Mouse (Mus musculus) T-helper 2 cell (primary cell): ENCODE measurements around the gene Ano2.

Experiments
- in situ Hi-C: fragments of 300-600 bp; cut with MboI, MseI; formaldehyde crosslinking; loops from one replicate; pipeline ENCODE4 v1.15.1; 2025; ENCODE audit warnings: high pct_unique_total_duplicates

Ano2 gene

DNA sequence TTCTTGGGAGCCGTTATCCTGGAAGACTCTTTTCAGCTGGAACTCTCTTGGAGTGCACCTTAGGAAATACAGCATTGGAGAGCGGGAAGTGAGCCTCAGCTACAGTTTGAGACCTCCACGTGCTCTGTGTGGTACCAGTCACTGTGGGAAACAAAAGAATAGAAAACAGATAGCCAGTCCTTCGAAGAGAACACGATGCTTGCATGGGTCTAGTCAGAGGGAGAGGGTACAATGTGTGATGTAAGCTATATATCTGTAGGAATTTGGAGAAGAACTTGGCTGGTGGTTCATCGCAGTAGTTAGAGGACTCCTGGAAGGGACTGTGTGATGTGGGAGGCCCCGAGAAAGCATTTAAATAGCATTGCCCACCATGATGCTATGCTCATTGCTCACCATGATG is 189.1 kb downstream of the Ano2 start:
- in situ Hi-C loops: no loop called here

- in situ Hi-C loops: no loop called here
These were observed 198.4 kb downstream of the Ano2 start for GRCm38 (mm10) chr6:125888596-125888995.

- in situ Hi-C loops: no loop called here
These were observed 204.1 kb downstream of the Ano2 start for GRCm38 (mm10) chr6:125894340-125894739.

DNA sequence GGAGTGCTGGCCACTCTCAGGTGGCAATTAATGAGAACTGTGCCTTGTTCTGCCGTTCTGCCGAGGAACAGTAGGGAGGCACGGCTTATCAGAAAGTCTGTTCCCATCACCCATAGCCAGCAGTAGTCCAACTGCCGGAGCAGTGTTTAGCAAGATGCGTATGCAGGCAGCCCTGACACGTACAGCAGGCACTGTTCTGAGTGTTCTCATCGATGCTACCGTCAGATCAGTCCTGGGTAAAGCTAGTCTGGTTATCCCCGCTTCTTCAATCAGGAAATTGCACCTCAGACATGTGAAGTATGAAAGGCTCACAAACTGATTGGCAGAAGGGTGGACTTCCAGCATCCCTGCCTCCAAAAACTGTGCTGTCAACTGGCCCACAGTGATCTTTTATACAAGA is 224.2 kb downstream of the Ano2 start:
- in situ Hi-C loops: no loop called here

GRCm38 (mm10) chr6:125922746-125923145 is 232.5 kb downstream of the Ano2 start:
- in situ Hi-C loops: no loop called here

DNA sequence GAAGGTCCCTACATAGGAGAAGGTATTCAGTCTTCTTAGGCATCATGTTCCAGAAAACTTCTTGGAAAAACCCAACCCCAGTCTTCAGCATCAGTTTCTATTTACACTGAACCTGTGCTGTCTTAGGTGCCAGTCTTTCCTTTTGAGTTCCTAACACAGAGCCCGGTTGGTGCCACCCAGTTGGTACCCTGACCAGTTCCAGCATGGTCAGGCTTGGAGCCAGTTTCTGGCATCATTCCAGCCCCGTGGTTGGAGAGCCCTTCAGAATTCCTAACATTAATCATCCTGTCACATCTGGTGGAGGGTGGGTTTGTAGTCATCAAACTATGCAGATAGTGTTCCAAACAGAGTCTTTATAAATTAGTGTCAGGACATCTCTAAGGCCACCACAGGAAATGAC is 234.8 kb downstream of the Ano2 start:
- in situ Hi-C loops: no loop called here

DNA sequence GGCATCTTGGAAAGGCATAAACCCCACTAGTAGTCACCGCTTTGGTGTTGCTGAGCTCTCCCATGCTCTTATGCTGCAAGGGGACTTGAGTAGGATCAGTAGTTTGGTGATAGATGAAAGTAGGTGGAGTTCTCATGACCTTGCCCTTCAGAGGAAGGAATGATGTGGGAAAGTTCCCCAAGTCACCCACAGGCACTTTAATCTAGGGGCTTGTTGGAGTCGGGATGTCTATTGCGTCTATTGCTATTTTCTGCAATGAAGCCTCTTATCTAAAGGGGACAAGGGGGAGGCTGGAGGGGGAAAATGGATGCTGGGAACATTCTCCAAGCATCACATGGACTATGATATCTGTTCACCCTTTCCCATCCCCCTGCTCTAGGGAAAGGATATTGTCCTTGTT is 235.6 kb downstream of the Ano2 start:
- in situ Hi-C loops: no loop called here

GRCm38 (mm10) chr6:125931926-125932325 is 241.7 kb downstream of the Ano2 start:
- in situ Hi-C loops: no loop called here

- in situ Hi-C loops: no loop called here
These were observed 264.7 kb downstream of the Ano2 start for GRCm38 (mm10) chr6:125954965-125955364.

GRCm38 (mm10) chr6:125973551-125973950 is 283.3 kb downstream of the Ano2 start:
- in situ Hi-C loops: no loop called here

- in situ Hi-C loops: loop anchor here (5.0 kb wide), 1 partner anchor 74 kb away; no protein-coding TSS in a partner anchor
These were observed 285.7 kb downstream of the Ano2 start for GRCm38 (mm10) chr6:125975788-125976465.

GRCm38 (mm10) chr6:125979601-125980000 is 289.4 kb downstream of the Ano2 start:
- in situ Hi-C loops: loop anchor here (5.0 kb wide), 1 partner anchor 77 kb away; no protein-coding TSS in a partner anchor

DNA sequence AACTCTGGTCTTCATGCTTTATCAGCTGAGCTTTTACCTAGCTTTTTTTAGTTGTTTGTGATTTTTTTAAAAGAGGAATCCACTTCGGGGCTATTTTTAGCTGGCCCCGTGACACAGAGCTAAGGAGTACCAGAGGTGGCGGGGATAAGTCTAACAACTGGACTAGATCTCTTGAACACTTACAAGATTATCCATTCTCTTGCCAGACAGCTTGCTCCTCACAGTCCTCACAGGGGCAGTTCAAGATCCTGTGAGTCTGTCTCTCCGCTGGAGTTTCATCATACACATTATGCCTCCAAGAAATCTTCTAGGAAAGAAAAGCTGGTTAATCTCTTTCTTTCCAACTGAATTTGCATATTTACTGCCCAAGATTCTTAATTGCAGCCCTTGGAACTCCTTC is 293.8 kb downstream of the Ano2 start:
- in situ Hi-C loops: no loop called here

DNA sequence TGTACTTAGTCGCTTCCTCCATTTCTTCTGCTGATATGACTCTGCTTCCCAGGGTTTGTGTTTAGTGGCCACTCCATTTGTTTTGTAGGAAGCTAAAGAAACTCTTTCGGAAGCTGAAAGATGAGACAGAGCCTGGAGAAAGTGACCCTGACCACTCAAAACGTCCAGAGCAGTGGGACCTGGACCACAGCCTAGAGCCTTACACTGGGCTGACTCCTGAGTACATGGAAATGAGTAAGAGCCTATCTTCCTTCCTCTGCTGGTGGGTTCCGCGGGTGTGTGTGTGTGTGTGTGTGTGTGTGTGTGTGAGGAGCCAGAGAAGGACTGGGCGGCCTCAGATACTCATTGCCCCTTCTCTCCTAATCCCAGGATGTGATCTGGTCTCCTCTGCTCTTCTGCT is 302.5 kb downstream of the Ano2 start:
- in situ Hi-C loops: no loop called here

- in situ Hi-C loops: no loop called here
These were observed 311.6 kb downstream of the Ano2 start for GRCm38 (mm10) chr6:126001797-126002196.

DNA sequence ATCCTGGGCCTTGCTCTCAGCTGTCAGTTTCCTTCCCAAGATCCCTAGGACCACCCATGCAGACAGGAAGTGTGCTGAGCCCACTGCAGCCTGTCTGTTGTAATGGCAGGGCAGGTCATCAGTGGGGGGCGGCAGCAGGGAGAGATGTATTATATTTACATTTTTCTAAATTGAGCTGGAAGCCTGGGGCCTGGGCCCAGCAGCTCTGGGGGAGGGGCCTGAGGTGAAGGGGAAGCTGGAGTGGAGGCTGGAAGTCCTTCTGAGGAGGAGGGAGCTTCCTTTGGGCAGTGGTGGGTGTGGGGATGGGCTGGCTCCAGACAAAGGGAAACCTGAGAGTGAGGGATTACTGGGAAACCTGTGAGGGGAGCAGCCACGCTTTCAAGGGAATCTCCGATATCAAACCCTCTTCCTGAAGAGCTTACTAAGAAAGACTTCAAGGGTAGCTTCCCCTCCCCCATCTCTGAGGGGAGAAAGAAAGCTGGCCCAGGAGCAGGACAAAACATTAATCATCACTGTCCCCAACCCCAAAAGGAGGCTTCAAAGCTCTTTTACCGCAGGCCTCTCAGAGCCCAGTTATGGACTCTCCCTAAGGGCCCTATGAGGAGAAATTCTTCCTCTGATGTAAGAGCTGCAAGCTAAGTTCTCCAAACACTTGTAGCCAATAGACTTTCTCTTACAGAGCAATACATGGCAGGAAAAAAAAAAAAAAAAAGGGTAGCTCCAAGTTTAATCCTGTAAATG is 313.0 kb downstream of the Ano2 start:
- in situ Hi-C loops: no loop called here

DNA sequence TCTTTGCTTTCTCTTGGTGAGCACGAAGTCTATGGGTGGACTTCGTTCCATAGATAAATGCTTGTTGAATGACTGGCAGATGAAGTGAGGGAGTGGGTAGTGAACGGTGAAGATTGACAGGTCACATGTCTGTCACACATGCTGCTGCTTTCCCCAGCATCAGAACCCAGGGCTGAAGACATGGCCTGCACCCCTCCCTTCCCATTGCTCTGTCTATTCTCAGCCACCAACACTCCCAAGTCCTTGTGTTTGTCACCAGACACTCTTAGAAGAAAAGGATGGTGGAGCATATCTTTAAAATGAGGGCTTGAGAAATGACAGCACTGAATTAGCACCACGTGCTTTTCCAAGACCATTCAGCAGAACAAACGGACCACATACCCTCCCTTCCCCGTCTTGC is 316.4 kb downstream of the Ano2 start:
- in situ Hi-C loops: no loop called here

DNA sequence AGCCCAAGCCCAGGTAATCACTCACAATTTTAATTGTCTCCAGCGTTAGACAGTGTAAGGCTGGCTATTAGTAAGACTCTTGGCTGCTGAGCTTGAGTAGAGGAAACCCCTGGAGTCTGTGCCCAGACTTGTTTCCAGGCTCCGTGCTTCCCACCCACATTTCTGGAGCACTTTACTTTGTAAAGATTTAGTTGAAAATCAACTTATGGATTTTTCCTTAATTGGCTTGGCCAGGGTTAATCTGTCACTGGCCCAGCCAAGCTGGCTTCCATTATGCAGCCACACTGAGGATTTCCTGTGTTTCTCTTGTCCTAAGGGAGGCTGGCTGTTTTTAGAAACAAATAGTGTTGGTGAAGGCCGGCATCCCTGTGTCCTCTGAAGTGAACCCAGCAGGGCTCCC is 318.9 kb downstream of the Ano2 start:
- in situ Hi-C loops: no loop called here

DNA sequence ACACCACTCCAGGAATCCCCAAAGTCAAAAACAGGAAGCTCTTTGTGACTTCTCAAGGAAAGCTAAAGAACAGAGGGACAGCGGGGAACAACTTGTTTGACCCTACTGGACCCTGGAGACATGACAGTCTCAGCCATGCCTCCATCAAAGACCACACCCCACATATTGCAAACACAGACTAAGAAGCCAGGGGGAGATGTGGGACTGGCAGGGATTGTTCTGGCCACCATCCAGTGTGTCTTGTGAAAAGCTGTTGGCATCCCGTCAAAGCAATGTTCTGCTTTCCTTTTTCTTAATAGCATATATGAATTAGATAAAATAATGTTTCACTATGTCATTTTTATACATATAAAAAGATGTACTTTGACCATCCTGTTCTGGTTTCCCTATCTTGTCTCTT is 326.8 kb downstream of the Ano2 start:
- in situ Hi-C loops: no loop called here

- in situ Hi-C loops: no loop called here
These were observed 328.2 kb downstream of the Ano2 start for GRCm38 (mm10) chr6:126018411-126018810.

- in situ Hi-C loops: no loop called here
These were observed 343.6 kb downstream of the Ano2 start for GRCm38 (mm10) chr6:126033693-126034402.

DNA sequence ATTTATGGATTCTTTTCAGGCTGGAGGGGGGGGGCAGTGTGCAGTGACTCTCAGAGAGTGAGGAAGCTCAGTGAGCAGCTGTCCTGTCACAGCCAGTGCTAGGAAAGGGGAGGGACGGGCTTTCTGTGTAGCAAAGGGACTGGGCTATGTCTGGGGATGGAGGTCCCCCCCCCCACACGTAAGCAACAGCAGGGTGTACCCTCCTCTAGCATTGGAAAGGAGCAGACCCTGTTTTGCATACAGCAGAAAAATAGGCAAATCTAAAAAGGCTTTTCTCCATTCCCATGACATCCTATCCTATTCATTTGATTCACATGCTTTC is 344.1 kb downstream of the Ano2 start:
- in situ Hi-C loops: no loop called here

DNA sequence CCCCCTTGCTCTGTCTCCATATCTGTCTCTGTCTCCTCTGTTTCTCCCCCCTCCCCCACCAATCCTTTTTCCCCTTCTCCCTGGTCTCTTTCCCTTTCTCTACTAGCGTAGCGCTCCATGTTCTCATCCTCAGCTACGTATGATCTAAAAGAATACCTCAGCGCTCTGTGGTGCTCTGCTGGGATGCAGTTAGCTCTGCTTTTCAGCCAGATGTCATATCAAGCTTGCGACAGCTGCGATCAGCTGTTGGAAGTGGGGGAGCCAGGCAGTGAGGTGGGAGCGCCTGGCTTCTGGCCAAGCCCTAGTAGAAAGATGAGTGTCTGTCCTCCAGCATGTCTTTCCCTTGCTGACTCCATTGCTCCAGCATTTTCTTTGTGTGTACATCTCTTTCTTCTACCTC is 344.5 kb downstream of the Ano2 start:
- in situ Hi-C loops: no loop called here
